Mouse (Mus musculus): ENCODE measurements around the gene Mdm2. TPM values are rescaled to one million over a fixed set of nuclear protein-coding genes. Genes with fewer than 3 reads are reported as not detected.
"Not testable (repeated sequence)": the region's sequence is repeated elsewhere in the genome, so short reads cannot be mapped to it uniquely, and the experiment has no call there.

The Mdm2 gene
- total RNA-seq, 4 experiments from 2014 or later, result 44.9 to 54.3 (median 51.9) TPM

- DNase-seq (ENCODE audit: low spot score in 2 of 2), result no peak
Measured at GRCm38 (mm10) chr10:117749050-117749686, 38.6 kb upstream of the Mdm2 start.

DNA sequence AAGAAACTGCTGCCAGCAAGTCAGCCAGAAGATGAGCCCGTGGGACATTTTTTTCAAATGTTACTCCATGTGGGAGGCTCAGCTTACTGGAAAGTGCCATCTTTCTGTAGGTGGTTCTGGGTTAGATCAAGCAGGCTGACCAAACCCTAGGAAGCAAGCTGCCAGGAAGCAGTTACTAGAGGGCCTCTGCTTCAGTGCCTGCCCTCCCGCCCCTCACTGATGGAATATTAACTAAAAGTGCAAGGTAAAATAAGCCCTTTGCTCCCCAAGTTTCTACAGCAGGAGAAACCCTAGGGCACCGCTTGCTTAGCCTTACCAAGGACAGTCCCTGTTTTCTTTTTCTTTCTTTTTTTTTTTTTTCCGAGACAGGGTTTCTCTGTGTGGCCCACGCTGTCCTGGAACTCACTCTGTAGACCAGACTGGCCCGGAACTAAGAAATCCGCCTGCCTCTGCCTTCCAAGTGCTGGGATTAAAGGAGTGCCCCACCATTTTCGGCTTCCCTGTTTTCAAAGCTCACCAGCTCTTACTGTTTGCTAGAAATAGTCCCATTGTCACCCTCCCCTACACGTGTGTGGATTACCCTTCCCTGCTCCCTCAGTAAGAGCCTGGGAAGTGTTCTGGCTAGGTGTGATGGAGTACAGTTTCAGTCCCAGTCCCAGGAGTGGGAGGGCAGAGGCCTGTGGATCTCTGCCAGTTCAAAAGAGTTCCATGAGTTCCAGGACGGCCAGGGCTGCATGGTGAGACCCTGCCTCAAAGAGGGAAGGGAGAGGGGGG, 37.9 kb upstream of the Mdm2 start:
- DNase-seq (ENCODE audit: low spot score in 2 of 2), result no peak

DNA sequence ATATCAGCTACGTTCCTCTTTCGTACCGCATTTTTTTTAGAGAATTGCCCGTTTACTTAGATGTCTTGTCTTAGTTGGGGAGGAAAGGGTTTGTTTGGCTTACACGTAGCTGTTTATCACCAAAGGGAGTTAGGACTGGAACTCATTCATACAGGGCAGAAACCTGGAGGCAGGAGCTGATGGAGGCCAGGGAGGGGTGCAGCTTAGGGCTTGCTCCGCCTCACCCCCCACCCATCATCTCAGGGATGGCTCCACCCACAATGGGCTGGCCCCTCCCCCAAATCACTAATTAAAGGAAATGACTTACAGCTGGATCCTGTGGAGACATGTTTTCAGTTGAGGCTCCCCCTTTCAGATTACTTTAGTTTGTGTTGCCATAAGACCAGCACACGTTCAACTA, 37.2 kb upstream of the Mdm2 start:
- no peak for DNase-seq (ENCODE audit: low spot score in 2 of 2)

DNA sequence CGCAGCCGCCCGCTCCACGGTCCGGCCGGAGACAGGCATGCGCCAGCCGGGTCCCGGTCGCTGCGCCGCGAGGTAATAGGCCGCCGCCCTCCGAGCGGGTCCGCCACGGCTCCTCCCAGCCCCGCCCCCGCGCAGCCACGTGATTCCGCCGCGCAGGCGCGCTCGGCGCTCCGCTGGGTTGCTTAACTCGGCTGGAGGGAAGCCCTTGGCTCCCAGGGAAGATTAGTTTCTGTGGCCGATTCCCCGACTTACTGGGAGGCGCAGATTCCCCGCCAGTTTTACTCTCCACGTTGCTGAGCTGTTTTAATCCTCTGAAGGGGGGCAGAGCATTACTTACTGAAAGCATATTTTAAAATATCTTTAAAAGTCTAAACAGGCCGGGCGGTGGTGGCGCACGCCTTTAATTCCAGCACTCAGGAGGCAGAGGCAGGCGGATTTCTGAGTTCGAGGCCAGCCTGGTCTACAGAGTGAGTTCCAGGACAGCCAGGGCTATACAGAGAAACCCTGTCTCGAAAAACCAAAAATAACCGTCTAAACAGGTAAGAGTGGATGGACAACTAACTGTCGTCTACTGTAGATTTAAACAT, 35.8 kb upstream of the Mdm2 start, which contains the start of gene Slc35e3:
Slc35e3 (minus strand) TSS at position 69 of the 587 bp plus-strand sequence.
- peak; percentile 89 to 91 for DNase-seq (ENCODE audit: low spot score in 2 of 2)

DNA sequence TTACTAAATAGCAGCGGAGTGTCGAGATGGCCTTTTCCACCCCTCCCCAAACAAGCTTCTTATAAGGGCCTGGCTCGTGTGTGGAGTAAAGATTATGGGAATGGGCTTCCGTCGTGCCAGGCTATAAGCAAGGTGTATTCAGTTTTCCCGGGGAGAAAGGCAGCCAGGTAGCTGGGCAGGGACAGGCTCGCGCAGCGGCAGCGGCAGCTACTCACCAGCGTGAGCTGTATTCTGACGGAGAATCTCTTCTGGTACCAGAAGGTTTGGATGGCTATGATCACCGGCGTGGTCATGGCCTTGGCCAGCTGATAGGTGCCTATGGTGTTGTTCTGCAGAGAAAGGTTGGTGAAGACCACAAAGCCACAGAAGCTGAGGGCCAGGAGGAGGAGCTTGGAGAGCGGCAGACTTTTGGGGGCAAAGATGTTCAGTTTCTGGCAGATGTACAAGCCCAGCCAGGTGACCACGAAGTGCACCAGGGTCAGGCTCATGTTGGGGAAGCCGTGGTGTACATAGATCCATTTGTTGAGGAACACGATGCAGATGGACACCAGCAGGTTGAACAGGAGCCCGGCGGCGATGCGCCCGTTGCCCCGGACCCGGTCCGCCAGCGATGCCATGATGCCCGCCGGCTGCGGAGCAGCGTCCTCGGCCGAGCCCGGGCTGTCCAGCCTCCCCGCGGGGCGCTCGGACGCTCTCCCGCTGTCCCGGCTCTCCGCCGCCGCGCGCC, 35.2 kb upstream of the Mdm2 start:
- peak in 1 of 2 experiments; percentile 16 for DNase-seq (ENCODE audit: low spot score in 2 of 2)

DNA sequence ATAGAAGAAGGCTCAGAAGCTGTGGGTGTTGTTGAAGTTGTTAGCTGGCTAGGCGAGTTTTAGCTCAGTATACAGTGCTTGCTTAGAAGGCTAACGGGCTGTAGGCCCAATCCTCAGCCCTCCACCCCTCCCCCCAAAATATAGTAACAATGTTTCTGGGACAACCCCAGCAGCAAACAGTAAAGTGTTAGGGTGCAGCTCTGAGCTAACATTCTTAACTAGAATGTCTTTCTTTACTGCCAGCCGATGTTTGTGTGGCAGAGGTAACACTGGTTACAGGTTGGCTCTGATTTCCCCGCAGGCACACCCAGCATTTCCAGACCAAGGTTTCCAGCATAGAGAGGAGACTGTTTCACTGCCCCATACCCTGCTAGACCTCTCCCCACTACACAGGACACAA, 33.4 kb upstream of the Mdm2 start:
- DNase-seq (ENCODE audit: low spot score in 2 of 2), result no peak

DNA sequence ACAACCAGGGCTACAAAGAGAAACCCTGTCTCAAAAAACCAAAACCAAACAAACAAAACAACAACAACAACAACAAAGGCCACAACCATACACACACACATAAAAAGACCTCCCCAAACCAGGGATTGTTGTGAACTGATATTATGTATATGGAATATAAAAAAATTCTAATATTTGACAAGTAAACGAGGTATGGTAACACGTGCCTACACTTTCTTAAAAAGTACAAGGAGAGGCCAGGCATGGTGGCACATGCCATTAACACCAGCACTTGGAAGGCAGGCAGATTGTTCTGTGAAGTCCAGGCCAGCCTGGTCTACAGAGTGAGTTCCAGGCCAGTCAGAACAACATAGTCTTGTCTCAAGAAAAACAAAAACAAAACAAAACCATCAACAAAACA, 32.6 kb upstream of the Mdm2 start:
- DNase-seq (ENCODE audit: low spot score in 2 of 2), result no peak

- no peak for DNase-seq (ENCODE audit: low spot score in 2 of 2)
Measured at GRCm38 (mm10) chr10:117742618-117743017, 32.1 kb upstream of the Mdm2 start.

GRCm38 (mm10) chr10:117741698-117742475, 31.3 kb upstream of the Mdm2 start:
- no peak for DNase-seq (ENCODE audit: low spot score in 2 of 2)

DNA sequence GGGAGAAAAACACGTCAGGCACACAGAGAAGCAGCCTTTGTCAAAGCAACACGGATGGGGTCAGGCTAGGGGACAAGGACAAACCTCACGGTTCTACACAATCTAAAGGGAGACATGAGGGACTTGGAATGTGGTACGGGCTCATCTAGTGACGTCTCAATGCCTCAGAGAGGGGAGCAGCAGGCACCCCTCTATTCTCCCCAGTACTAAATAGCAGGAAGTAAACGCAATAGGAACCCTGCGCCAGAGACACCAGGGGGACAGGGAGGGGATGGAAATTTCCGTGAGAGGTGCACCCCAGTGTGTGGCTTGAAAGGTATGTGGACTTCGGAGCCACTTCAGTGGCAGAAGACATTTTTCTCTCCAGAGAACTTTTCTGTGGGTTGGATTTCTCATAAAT, 30.4 kb upstream of the Mdm2 start:
- no peak for DNase-seq (ENCODE audit: low spot score in 2 of 2)

- DNase-seq (ENCODE audit: low spot score in 2 of 2), result no peak
Measured at GRCm38 (mm10) chr10:117740171-117740570, 29.6 kb upstream of the Mdm2 start.

- DNase-seq (ENCODE audit: low spot score in 2 of 2), result no peak
Measured at GRCm38 (mm10) chr10:117739648-117739948, 29.0 kb upstream of the Mdm2 start.

DNA sequence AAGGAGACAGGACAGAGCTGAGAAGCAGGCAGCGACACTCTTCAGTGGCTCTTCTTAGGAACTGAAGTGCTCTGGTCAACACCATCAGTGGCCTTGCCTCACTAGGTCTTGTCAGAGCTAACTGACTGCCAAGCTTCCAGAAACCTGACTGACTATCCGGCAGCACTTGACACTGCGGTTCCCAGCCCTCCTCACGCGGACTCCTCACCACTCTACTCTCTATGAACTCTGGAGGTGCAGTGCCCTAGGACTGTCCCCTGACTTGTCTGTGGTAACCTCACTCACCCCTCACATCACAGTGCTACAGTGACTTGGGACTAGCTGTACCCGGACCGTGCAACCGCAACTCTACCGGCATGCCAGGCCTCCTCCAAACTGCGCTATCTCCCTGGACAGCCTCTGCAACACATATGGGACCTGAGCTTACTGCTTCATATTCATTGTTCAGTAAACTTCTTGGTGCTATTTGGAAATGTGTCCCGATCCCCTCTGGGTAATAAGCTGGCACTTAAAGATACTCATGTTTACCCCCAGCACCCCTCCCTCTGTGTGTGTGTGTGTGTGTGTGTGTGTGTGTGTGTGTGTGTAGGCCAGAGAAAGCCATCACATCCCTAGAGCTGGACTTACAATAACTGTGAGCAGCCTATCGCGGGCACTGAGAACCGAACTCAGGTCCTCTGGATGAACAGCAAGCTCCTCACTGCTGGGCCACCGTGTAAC, 28.5 kb upstream of the Mdm2 start:
- DNase-seq (ENCODE audit: low spot score in 2 of 2), result no peak

DNA sequence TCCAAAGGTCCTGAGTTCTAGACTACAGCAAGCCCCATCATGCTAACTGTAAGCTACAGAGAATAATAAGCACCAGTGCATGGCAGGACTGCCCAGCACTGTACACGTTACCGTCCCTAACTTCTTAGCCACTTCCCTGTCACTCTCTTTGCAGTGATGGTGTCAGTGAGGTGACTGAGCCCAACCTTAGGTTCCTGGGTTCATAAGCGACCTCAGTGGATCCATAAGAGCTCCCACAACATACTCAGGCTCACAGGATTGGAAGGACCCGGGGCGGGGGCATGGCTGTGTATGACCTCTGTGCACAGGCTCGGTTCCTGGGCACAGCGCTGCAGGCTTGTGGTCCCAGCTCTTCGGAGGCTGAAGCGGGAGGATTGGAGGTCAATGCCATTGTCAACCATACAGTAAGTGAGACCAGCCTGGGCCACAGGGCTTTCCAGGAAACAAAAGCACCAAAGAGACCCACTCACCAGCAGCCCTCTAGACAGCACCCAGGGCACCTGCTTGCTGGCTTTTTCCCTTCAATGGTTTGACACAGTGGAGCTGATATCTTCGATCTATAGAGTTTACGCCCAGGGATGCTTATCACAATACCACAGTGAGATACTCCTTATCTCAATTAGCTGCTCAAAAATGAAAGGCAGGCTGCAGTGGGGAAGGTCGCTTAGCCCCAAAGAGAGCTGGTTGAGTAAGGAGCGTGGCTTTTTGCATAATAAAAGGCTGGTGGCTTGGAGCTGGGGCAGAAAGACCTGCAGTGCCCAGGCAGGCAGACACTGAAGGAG, 27.8 kb upstream of the Mdm2 start:
- DNase-seq (ENCODE audit: low spot score in 2 of 2), result no peak

GRCm38 (mm10) chr10:117737498-117737897, 26.9 kb upstream of the Mdm2 start:
- DNase-seq (ENCODE audit: low spot score in 2 of 2), result not testable (repeated sequence)

DNA sequence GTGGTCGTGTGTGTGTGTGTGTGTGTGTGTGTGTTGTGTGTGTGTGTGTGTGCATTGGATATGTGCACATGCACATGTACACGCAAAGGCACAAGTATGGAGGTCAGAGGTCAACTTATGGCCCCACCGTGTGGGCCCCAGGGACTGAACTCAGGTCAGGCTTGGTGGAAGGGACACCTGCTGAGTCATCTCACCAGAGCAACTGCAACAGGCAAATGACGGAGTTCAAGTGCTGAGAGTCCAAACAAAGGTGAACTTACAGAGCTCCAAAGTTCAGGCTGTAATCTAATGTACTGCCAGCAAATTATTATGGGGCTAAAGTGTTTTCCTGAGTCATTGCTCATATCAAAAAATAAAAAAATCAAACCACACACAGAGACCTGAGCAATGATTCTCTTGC, 26.5 kb upstream of the Mdm2 start:
- no peak for DNase-seq (ENCODE audit: low spot score in 2 of 2)

DNA sequence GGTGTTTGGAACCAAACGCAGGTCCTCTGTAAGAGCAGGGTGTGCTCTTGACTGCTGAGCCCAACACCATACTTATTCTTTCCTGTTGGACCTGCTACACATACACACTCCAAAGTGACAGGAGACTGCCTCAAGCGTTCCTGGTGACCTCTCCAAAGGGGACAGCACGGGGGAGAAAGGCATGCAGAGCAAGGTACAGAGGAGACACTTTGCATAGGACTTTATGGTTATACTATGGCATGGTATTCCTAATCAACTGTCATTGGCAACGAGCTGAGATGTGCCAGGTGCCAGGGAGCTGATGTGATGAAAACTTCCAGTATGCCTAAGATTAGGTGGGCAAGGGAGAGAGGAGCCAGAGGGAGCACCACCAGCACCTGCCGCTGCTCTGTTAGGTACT, 26.0 kb upstream of the Mdm2 start:
- no peak for DNase-seq (ENCODE audit: low spot score in 2 of 2)

DNA sequence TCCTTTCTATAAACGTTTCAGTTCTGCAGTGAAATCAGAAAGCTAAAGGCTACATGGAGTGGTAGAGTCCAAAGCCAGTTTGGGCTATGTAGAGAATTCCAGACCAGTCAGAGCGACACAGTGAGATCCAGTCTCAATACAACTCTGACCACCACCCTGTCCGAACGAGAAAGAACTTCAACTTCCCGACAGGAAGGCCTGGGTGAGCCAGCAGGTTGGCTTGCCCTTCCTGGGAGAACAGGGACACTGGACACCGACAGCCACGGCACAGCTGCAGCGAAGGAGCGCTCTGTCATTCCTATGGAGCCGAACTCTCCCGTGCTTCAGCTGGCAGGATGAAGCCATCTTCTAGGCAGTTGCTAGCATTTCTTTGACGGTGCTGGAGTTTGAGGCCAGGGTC, 24.8 kb upstream of the Mdm2 start:
- not testable (repeated sequence) for DNase-seq (ENCODE audit: low spot score in 2 of 2)

DNA sequence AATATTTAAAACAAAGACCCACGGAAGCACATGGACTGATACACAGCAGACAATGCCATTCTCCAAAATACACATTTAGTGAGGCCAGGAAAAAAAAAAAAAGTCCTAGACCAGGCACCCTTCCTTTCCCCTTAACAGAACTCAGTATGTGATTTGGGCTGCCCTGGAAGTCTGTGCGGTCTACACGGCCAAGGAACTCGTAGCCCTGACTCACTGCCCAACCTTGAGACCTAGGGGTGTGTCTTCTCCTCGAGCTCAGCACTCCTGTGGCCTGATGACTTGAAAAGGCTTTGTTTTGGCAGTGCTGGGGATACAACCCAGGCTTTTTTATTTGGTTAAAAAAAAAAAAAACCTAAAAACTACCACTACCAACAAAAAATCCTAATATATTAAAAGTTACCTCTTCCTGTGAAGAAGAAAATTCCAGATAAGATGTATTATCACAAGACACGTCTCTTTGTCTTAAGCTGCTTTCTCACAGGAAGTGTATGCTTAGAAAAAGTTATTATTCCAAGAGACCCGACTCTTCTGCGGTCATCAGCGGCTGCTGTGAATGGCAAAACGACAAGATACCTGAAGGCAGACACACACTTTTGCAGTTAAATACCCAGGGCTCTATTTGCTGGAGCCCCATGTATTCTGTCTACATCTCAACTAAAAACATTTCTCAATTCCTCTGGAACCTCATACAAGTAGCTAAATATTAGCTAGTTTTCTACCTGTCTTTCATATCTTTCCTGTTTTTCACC, 23.7 kb upstream of the Mdm2 start:
- DNase-seq (ENCODE audit: low spot score in 2 of 2), result not testable (repeated sequence)
